Mouse (Mus musculus) urinary bladder, postnatal 4 days (tissue): ENCODE measurements around the gene Igsf8.
"Not testable (repeated sequence)": the region's sequence is repeated elsewhere in the genome, so short reads cannot be mapped to it uniquely, and the experiment has no call there.

Experiments
- DNase-seq, 2 experiments: peaks; one replicate each; pipeline ENCODE4 v3.0.0; 2021 to 2022; ENCODE audit warnings: low spot score in 2 of 2

The Igsf8 gene

GRCm38 (mm10) chr1:172261477-172262078 lies at the start of gene Igsf8:
TSS of gene Igsf8 (plus strand) at chr1:172261641.
- no peak for DNase-seq

GRCm38 (mm10) chr1:172212776-172213175 lies 48.7 kb upstream of the Igsf8 start:
- no peak for DNase-seq

GRCm38 (mm10) chr1:172213771-172214170 lies 47.7 kb upstream of the Igsf8 start:
- no peak for DNase-seq

- no peak for DNase-seq
Observed at GRCm38 (mm10) chr1:172214748-172215147, 46.7 kb upstream of the Igsf8 start.

GRCm38 (mm10) chr1:172217148-172217547 lies 44.3 kb upstream of the Igsf8 start:
- DNase-seq: peak; percentile 92 to 95

- DNase-seq: no peak
Observed at GRCm38 (mm10) chr1:172218164-172218910, 43.1 kb upstream of the Igsf8 start.

GRCm38 (mm10) chr1:172219451-172220406 lies 41.7 kb upstream of the Igsf8 start, which contains the start of gene Casq1:
TSS of gene Casq1 (minus strand) at chr1:172219868.
- DNase-seq: no peak

- peak in 1 of 2 experiments; percentile 52 for DNase-seq
Observed at GRCm38 (mm10) chr1:172220414-172220813, 41.0 kb upstream of the Igsf8 start.

- no peak for DNase-seq
Observed at GRCm38 (mm10) chr1:172221297-172222063, 40.0 kb upstream of the Igsf8 start.

GRCm38 (mm10) chr1:172228209-172228608 lies 33.2 kb upstream of the Igsf8 start:
- DNase-seq: no peak

GRCm38 (mm10) chr1:172229215-172229614 lies 32.2 kb upstream of the Igsf8 start:
- DNase-seq: no peak

- no peak for DNase-seq
Observed at GRCm38 (mm10) chr1:172240945-172241708, 20.3 kb upstream of the Igsf8 start.

- DNase-seq: no peak
Observed at GRCm38 (mm10) chr1:172242401-172242800, 19.0 kb upstream of the Igsf8 start.

- DNase-seq: no peak
Observed at GRCm38 (mm10) chr1:172243547-172244205, 17.8 kb upstream of the Igsf8 start.

- not testable (repeated sequence) for DNase-seq
Observed at GRCm38 (mm10) chr1:172244645-172245044, 16.8 kb upstream of the Igsf8 start.

GRCm38 (mm10) chr1:172247216-172247615 lies 14.2 kb upstream of the Igsf8 start:
- no peak for DNase-seq

- no peak for DNase-seq
Observed at GRCm38 (mm10) chr1:172247679-172248078, 13.8 kb upstream of the Igsf8 start.

GRCm38 (mm10) chr1:172258314-172258713 lies 3.1 kb upstream of the Igsf8 start, which contains the start of gene Atp1a4:
TSS of gene Atp1a4 (minus strand) at chr1:172258414.
- no peak for DNase-seq

GRCm38 (mm10) chr1:172271208-172271607 lies 9.8 kb downstream of the Igsf8 start:
- no peak for DNase-seq

GRCm38 (mm10) chr1:172271765-172272164 lies 10.3 kb downstream of the Igsf8 start:
- no peak for DNase-seq
